Mouse (Mus musculus) erythroblast, embryonic 14.5 days (primary cell): ENCODE data around the gene Ralb. TPM values are rescaled to one million over a fixed set of nuclear protein-coding genes. Genes with fewer than 3 reads are reported as not detected.

Experiments
- H3K27me3 ChIP-seq: 2 replicates; pipeline ENCODE4 v1.6.1; 2012; ENCODE audit warnings: inconsistent platforms; ENCODE audit not compliant: control insufficient read depth
- H3K36me3 ChIP-seq: 2 replicates; pipeline ENCODE4 v1.6.1; 2012; ENCODE audit warnings: mild to moderate bottlenecking, inconsistent platforms; ENCODE audit not compliant: control insufficient read depth
- H3K4me1 ChIP-seq: 2 replicates; pipeline ENCODE4 v1.6.1; 2012; ENCODE audit warnings: inconsistent platforms; ENCODE audit not compliant: control insufficient read depth
- H3K4me3 ChIP-seq: replicated peaks from 2 replicates; pipeline ENCODE3; 2012; ENCODE audit warnings: moderate library complexity, mild to moderate bottlenecking, inconsistent platforms
- H3K9me3 ChIP-seq: 2 replicates; pipeline ENCODE4 v1.6.1; 2012; ENCODE audit warnings: low read length, inconsistent platforms, mixed read lengths; ENCODE audit not compliant: control insufficient read depth
- GATA1 ChIP-seq: IDR thresholded peaks from 2 replicates; pipeline ENCODE4 v1.6.1; 2012; ENCODE audit warnings: low read length, inconsistent platforms, mixed read lengths
- TAL1 ChIP-seq: IDR thresholded peaks from 3 replicates; pipeline ENCODE4 v1.6.1; 2012; ENCODE audit warnings: low read length, inconsistent platforms, mixed read lengths
- polyA plus RNA-seq: library from polyadenylated mRNA; stranded (reverse); fragments of >175 nt; gene quantifications from 2 replicates; pipeline ENCODE4 v1.2.3, GENCODE M21; 2012

The Ralb gene
- polyA plus RNA-seq, 1 experiment, result 0.25 TPM

- Histone ChIP-seq H3K9me3 (no peaks in the 10 kb centered on the region), H3K36me3 (no peaks in the 10 kb centered on the region), H3K4me1 (no peaks in the 10 kb centered on the region), H3K27me3 (peaks cover 5% of the 10 kb centered on the region), H3K4me3 (no peak overlapping the region)
- no peak for TF ChIP-seq GATA1
- TF ChIP-seq TAL1, result no peak
These were observed 53.2 kb downstream of the Ralb start for GRCm38 (mm10) chr1:119451417-119451816.

- Histone ChIP-seq H3K4me1 (no peaks in the 10 kb centered on the region), H3K36me3 (no peaks in the 10 kb centered on the region), H3K27me3 (no peaks in the 10 kb centered on the region), H3K4me3 (no peak overlapping the region), H3K9me3 (no peaks in the 10 kb centered on the region)
- TF ChIP-seq TAL1, result no peak
- TF ChIP-seq GATA1, result no peak
These were observed 53.8 kb downstream of the Ralb start for GRCm38 (mm10) chr1:119450651-119451345.

- H3K36me3 ChIP-seq, result no peaks in the 10 kb centered on the region
These were observed 57.8 kb downstream of the Ralb start for GRCm38 (mm10) chr1:119446753-119447283.

GRCm38 (mm10) chr1:119443591-119444350, 60.8 kb downstream of the Ralb start:
- Histone ChIP-seq H3K4me1 (no peaks in the 10 kb centered on the region), H3K9me3 (no peaks in the 10 kb centered on the region), H3K27me3 (no peaks in the 10 kb centered on the region), H3K36me3 (no peaks in the 10 kb centered on the region), H3K4me3 (no peak overlapping the region)
- TF ChIP-seq TAL1 (no peak), GATA1 (no peak)

More at GRCm38 (mm10) chr1:119446753-119447283, 57.8 kb downstream of the Ralb start:
- no peak for TF ChIP-seq GATA1
- no peak for TF ChIP-seq TAL1
- Histone ChIP-seq H3K4me3 (no peak overlapping the region), H3K4me1 (no peaks in the 10 kb centered on the region), H3K9me3 (no peaks in the 10 kb centered on the region), H3K27me3 (no peaks in the 10 kb centered on the region)

GRCm38 (mm10) chr1:119442901-119443300, 61.7 kb downstream of the Ralb start:
- no peaks in the 10 kb centered on the region for H3K4me1 ChIP-seq
- H3K27me3 ChIP-seq, result no peaks in the 10 kb centered on the region
- no peaks in the 10 kb centered on the region for H3K36me3 ChIP-seq
- H3K4me3 ChIP-seq, result no peak overlapping the region
- TF ChIP-seq TAL1, result no peak
- no peak for TF ChIP-seq GATA1
- H3K9me3 ChIP-seq, result no peaks in the 10 kb centered on the region

GRCm38 (mm10) chr1:119438105-119438637, 66.4 kb downstream of the Ralb start:
- Histone ChIP-seq H3K36me3 (no peaks in the 10 kb centered on the region), H3K27me3 (no peaks in the 10 kb centered on the region), H3K4me3 (no peak overlapping the region), H3K4me1 (no peaks in the 10 kb centered on the region), H3K9me3 (no peaks in the 10 kb centered on the region)
- no peak for TF ChIP-seq TAL1
- no peak for TF ChIP-seq GATA1

- Histone ChIP-seq H3K4me3 (no peak overlapping the region), H3K9me3 (no peaks in the 10 kb centered on the region), H3K36me3 (no peaks in the 10 kb centered on the region), H3K4me1 (no peaks in the 10 kb centered on the region), H3K27me3 (no peaks in the 10 kb centered on the region)
- no peak for TF ChIP-seq TAL1
- TF ChIP-seq GATA1, result no peak
These were observed 67.2 kb downstream of the Ralb start for GRCm38 (mm10) chr1:119437401-119437800.

- Histone ChIP-seq H3K27me3 (peaks cover 60% of the 10 kb centered on the region), H3K4me3 (no peak overlapping the region), H3K4me1 (no peaks in the 10 kb centered on the region; the same call in 1 of the 2 replicates), H3K9me3 (no peaks in the 10 kb centered on the region), H3K36me3 (no peaks in the 10 kb centered on the region)
- TF ChIP-seq GATA1 (no peak), TAL1 (no peak)
These were observed 80.3 kb downstream of the Ralb start for GRCm38 (mm10) chr1:119424141-119424860.
